Mouse (Mus musculus): ENCODE data around the gene Pogz.

Gene Pogz

GRCm38 (mm10) chr3:94837183-94837890, at the start of gene Pogz:
Gene Pogz, plus strand, starts transcription at chr3:94837567.
- peak; percentile 95 to 96 for DNase-seq

DNA sequence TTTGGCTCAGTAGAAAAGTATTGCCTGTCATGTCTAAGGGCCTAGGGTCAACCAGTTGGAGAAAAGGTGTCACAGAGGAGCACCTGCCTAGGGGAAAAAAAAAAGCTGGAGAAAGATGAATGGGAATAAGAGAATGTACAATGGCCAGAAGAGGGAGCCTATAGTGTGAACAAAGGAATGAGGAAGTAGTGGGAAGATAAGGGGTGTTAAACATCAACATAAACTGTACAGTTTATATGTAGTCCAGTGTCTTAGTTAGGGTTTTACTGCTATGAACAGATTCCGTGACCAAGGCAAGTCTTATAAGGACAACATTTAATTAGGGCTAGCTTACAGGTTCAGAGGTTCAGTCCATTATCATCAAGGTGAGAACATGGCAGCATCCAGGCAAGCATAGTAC, 48.3 kb upstream of the Pogz start:
- no peak for DNase-seq

- peak in 1 of 2 experiments; percentile 64 for DNase-seq
These were observed 47.9 kb upstream of the Pogz start for GRCm38 (mm10) chr3:94789516-94789915.

DNA sequence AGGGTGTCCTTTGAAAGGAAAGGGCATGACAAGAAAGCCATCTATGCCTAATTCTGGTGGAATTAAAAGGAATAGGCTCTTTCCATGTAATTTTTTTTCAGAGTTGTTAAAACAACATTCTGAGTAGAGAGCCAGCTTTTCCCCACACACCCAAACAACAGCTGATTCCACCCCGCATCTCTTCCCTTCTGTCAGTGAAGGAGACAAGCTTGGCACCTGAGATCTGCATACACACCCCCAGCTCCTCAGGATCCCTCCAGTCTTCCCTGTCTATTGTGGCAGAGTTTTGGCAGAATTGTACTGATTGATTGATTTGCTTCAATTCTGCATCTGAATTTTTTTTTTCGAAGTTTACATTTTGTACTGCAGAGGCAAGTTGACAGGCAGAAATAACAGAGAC, 45.1 kb upstream of the Pogz start:
- no peak for DNase-seq

- DNase-seq, result no peak
These were observed 43.7 kb upstream of the Pogz start for GRCm38 (mm10) chr3:94793672-94794071.

GRCm38 (mm10) chr3:94794359-94794758, 43.0 kb upstream of the Pogz start:
- DNase-seq, result no peak

DNA sequence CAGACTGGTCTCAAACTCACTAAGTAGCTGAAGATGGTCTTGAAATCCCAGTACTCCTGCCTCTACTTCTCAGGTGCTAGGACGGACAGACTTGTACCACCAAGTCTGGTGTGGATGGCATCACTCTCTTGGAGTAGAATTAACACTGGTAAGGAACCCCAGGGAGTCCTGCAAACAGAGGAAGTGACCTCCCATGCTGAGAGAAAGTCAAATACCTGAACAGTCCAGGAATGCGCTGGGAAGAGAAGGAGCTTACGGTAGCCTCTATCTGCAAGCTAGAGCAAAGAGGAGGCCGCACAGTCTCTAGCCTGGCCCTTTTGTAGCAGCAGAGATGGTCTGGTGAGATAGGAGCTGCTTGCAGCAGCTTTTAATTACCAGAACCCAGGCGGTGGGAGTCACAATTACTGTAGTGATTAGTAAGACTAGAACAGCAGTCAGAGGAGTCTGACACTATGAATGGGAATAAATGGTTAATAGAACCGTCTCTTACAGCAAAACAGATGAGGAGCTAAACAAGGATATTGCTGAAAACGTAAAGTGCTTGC, 41.7 kb upstream of the Pogz start:
- no peak for DNase-seq

DNA sequence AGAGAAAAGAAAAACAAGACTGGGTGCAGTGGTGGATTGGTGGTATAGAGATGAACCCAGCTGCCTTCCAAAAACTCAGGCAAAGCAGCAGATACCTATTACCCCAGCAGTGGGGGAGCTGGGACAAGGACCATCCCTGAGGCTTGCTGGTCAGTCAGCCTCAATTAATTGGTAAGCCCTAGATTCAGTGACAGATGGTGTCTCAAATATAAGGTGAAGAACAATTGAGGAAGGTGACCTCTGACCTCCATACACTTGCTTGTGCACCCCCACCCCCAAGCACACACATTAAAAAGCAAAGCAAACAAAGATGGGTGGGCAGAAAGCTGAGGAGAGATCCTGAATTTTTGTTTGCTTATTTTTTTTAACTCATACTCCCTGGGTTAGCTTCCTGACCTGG, 41.2 kb upstream of the Pogz start:
- DNase-seq, result no peak

DNA sequence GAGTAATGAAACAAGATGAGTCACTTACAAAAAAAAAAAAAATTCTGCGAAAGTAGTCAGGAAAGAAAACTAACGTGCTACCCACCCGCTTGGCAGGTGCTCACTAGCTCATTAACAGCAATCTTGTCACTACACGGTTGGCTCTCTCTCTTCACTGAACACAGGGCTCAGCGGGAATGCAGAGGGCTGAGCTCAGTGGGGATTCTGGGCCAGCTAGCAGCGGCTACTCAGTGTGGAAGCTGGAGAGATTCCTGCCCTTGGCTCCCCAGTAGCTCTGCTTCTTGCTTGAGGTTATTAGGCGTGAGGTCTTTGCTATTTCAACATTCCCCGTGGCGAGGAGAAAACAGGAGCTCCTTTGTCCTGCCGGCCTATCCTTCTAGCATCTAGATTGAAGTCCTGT, 33.2 kb upstream of the Pogz start:
- DNase-seq, result peak; percentile 45 to 55

GRCm38 (mm10) chr3:94804976-94805375, 32.4 kb upstream of the Pogz start:
- no peak for DNase-seq

GRCm38 (mm10) chr3:94808296-94808695, 29.1 kb upstream of the Pogz start:
- DNase-seq, result no peak

- DNase-seq, result no peak
These were observed 25.7 kb upstream of the Pogz start for GRCm38 (mm10) chr3:94811628-94812027.

DNA sequence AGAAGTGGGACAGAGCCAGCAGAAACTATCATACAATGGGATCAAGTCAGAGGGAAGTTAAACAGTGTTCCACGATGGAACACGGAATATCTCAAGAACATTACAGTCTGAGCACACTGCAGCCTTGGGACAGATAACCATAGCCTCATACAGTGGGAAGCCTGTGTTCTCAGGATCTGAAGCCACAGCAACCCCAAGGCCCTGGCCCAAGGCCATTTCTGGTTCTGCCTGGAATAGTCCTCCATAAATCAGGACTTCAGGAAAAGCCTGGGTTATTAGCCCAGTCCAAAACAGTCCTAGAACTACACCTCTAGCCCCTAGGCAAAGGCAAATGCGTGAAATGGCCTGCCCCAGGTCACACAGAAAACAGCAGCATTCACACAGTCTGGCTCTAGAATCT, 23.7 kb upstream of the Pogz start:
- DNase-seq, result no peak

DNA sequence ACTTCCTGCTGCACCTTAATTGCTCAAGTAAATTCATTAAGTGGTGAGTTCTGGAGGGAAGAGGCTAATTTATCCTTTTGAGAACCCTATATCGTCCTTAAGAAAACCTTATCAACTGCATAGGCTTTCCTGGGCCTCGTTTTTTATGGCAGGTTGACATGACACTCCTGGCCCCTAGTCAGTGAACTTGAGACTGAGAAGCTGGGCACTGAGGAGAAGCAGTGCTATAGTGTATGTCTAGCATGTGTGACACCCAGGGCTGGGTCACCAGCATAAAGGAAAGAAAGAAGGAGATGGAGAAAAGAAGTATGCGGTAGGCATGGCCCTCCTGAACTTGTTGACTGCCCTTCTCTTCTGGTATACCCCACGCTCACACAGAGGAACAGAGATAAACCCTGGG, 23.3 kb upstream of the Pogz start:
- no peak for DNase-seq

GRCm38 (mm10) chr3:94814663-94815062, 22.7 kb upstream of the Pogz start:
- DNase-seq, result no peak

DNA sequence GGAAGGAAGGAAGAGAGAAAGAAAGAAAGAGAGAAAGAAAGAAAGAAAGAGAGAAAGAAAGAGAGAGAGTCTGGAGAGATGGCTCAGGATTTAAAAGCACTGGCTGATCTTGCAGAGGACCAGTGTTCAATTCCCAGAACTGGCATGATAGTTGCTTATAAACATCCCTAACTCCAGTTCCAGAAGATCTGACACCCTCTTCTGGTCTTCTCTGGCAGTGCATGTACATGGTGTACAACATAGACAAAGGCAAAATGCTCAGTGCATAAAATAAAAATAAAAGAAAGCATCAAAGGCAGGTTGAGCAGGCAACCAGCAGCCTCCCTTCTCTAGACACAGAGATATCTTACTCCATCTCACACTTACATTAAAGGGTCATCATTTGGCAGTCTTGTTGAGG, 21.8 kb upstream of the Pogz start:
- DNase-seq, result no peak

- no peak for DNase-seq
These were observed 19.6 kb upstream of the Pogz start for GRCm38 (mm10) chr3:94817731-94818130.

DNA sequence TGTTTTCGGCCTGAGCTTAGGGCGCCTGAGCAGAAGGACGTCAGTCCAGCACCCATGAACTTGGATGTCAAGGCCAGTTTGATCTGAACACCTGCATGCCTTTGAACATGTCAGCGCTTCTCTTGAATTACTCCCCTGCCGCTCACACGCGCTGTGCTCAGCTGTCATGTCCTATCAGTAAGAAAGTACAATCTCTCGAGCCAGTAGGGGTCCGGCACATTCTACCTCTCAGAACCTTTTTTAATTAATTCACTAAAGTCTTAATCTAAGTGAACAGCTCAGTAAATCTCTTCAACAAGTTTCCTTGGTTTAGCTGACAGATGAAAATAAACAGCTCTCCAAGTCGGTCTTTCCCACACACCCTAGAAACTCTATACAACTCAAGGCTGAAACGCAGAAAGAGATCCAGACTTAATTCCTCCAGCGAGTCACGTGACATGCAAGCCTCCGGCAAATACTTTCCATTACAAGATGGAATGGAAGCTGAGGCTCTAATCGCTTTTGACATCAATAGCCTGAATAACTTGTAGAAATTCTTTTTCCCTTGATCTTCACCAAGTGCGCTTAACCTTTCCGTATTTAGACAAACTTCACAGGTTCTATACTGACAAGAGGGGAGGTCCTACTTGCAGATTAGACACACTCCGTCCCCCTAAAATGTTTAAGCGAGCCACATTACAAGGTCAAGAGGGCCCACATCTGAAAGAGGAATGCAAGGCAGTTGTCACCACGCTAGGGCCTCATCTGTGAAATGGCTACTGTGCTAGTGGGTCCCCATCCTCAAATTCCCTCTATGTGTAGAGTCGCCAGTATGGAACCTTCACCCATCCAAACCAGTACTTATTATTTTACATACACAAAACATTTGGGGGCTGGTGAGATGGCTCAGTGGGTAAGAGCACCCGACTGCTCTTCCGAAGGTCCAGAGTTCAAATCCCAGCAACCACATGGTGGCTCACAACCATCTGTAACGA, 17.6 kb upstream of the Pogz start:
- DNase-seq, result no peak

- DNase-seq, result peak; percentile 71 to 72
These were observed 16.2 kb upstream of the Pogz start for GRCm38 (mm10) chr3:94821008-94821638.

DNA sequence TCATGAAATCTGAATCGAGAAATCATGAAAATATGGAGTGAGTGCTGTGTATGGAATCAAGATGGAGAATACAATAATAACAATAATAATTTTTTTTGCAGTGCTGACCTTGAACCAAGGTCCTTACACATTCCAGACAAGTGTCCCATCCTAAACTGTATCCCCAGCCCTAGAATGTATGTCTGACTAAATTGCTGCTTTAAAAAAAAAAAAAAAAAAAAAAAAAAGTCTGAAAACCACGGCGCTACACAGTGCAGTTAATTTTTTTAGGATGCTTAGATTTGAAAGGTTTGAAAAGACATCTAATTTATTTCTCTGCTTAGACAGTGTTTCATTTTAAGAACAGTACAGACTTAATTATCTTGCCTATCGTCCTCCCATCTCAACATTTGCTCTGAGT, 15.3 kb upstream of the Pogz start:
- no peak for DNase-seq

GRCm38 (mm10) chr3:94824110-94824509, 13.3 kb upstream of the Pogz start:
- DNase-seq, result no peak

DNA sequence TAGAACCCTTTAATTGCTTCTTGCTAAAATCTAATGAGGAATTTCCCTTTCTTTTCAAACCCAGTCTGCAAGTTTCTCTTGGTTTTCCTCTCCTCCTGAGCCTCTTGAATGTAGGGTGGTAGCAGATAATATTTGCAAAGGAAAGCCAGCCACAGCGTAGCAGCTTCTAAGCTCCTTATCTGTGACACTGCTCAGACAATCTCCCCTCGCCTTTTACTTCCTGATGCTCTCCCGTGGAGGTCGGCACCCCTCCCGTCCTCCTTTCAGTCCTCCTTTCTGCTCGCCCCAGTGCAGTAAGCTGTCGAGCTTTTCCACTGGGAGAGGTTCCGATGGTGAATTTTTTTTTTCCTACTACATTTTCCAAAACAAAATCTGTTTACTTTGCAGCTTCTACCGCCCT, 5.3 kb upstream of the Pogz start:
- no peak for DNase-seq

DNA sequence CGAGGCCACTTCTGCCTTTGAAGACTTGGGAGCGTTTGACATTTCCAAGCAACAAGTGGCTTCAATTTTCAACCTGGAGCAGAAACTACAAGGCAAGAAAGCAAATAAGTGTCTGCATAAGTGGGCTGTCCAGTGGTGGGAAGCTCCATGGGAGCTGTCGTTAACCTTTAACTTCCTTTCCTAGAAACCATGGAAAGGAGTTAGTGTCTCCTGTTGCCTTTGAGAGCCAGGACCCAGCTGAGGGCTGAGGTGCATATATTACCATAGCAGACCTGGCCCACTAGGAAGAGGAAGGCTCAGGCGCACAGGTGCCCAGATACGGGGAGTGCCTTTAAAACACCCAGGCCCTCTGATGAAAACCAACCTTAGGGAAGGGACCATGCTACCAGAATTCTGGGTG, 4.7 kb upstream of the Pogz start:
- no peak for DNase-seq

Data from cerebellum, postnatal 25 days (tissue).